Mouse (Mus musculus) embryonic facial prominence, embryonic 14.5 days (tissue): ENCODE measurements around the gene Lrrc8d. TPM values are rescaled to one million over a fixed set of nuclear protein-coding genes. Genes with fewer than 3 reads are reported as not detected.

Experiments used
- ATAC-seq: fragments of 200-750 bp; cut with Nextera tagmentation; 2 replicates; pipeline ENCODE4 v1.8.0; 2017; ENCODE audit warnings: low read depth, moderate number of reproducible peaks, moderate TSS enrichment
- DNase-seq: peaks from one replicate; pipeline ENCODE4 v3.0.0-alpha.2; 2015; ENCODE audit warnings: low spot score
- H3K27ac ChIP-seq: fragments of 300-500 bp; sonication (generic); replicated peaks from 2 replicates; pipeline ENCODE4 v1.5.1; 2014; ENCODE audit warnings: low read depth, mild to moderate bottlenecking, low read length, moderate library complexity
- H3K27me3 ChIP-seq: fragments of 300-500 bp; sonication (generic); replicated peaks from 2 replicates; pipeline ENCODE4 v1.6.1; 2014; ENCODE audit warnings: low read length; ENCODE audit not compliant: control insufficient read depth, insufficient read depth
- H3K36me3 ChIP-seq: fragments of 300-500 bp; sonication (generic); 2 replicates; pipeline ENCODE4 v1.6.1; 2014; ENCODE audit warnings: low read length, mixed read lengths; ENCODE audit not compliant: control insufficient read depth, insufficient read depth
- H3K4me1 ChIP-seq: fragments of 300-500 bp; sonication (generic); 2 replicates; pipeline ENCODE4 v1.6.1; 2014; ENCODE audit warnings: antibody characterized with exemption, low read length; ENCODE audit not compliant: control insufficient read depth, insufficient read depth
- H3K4me2 ChIP-seq: fragments of 300-500 bp; sonication (generic); 2 replicates; pipeline ENCODE4 v1.6.1; 2014; ENCODE audit warnings: low read depth, mild to moderate bottlenecking, low read length, moderate library complexity, mixed read lengths
- H3K4me3 ChIP-seq: fragments of 300-500 bp; sonication (generic); 2 replicates; pipeline ENCODE4 v1.5.1; 2014; ENCODE audit warnings: low read depth, mild to moderate bottlenecking, low read length
- H3K9ac ChIP-seq: fragments of 300-500 bp; sonication (generic); 2 replicates; pipeline ENCODE4 v1.6.1; 2014; ENCODE audit warnings: low read depth, mild to moderate bottlenecking, low read length, moderate library complexity, mixed read lengths
- H3K9me3 ChIP-seq: fragments of 300-500 bp; sonication (generic); 2 replicates; pipeline ENCODE4 v1.6.1; 2016; ENCODE audit warnings: low read length; ENCODE audit not compliant: control insufficient read depth
- WGBS: fragments of 180-500 bp; shearing (Covaris S2); extraction: QIAGEN DNeasy Blood & Tissue Kit; methylation state at CpG from one replicate; pipeline ENCODE4 v1.1.7; 2014; 5-methylcytosine and 5-hydroxymethylcytosine counted together
- polyA plus RNA-seq: library from polyadenylated mRNA; unstranded; fragments of >200 nt; fragmentation: Nextera tagmentation; extraction: Ambion mirVana; gene quantifications from 2 replicates; pipeline ENCODE4 v1.2.1, GENCODE M21; 2014

Lrrc8d gene
- polyA plus RNA-seq, 1 experiment from 2014 or later: 14.9 TPM

DNA sequence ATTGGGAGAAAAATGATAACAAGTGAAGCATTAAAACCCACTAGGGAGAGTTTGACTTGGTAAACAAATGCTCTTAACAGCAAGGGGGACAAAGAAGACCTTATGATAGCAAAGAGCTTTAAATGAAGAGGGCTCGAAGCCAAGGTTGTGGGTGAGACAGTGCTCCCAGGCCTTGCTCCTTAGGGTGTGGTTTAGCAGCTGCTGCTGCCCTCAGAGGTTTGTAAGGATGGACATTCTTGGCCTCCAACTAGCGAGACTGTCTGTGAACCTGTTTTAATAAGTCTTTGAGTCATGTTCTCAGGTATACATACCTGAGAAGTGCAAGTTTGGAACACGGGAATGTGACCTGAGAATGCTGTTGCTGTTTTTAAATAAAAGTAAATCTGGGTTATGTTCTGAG, 174.0 kb downstream of the Lrrc8d start:
- WGBS: 58% methylated on average over 3 of the region's 3 CpGs
- Histone ChIP-seq H3K9me3 (no peaks in the 10 kb centered on the region), H3K9ac (no peak overlapping the region), H3K36me3 (no peaks in the 10 kb centered on the region), H3K27ac (no peak overlapping the region), H3K27me3 (no peaks in the 10 kb centered on the region), H3K4me3 (no peak overlapping the region), H3K4me2 (no peak overlapping the region), H3K4me1 (peaks cover 16% of the 10 kb centered on the region)
- no peak for DNase-seq
- ATAC-seq: no peak

DNA sequence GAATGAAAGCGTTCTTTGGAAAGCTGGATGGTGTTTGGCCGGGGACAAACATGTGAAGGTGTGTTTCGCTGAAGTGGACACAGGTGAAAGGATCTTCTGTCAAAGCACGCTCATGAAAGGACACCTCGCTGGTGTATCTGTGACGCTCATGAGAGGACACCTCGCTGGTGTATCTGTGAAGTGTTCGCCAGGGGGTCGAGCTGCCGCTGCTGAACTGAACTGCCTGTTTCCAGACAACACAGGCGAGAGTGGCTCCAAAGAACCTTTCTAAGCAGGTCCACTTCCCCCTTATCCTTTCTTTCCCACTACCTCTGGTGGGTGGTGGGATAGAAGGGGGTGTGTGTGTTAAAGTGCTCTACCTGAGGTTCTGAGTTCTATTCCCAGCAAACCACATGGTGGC, 174.7 kb downstream of the Lrrc8d start:
- Histone ChIP-seq H3K27ac (no peak overlapping the region), H3K9ac (no peak overlapping the region), H3K27me3 (no peaks in the 10 kb centered on the region), H3K36me3 (no peaks in the 10 kb centered on the region), H3K4me3 (no peak overlapping the region), H3K4me1 (peaks cover 18% of the 10 kb centered on the region), H3K4me2 (no peak overlapping the region), H3K9me3 (no peaks in the 10 kb centered on the region)
- ATAC-seq: no peak
- no peak for DNase-seq
- 95% methylated on average over 11 of the region's 11 CpGs for WGBS

DNA sequence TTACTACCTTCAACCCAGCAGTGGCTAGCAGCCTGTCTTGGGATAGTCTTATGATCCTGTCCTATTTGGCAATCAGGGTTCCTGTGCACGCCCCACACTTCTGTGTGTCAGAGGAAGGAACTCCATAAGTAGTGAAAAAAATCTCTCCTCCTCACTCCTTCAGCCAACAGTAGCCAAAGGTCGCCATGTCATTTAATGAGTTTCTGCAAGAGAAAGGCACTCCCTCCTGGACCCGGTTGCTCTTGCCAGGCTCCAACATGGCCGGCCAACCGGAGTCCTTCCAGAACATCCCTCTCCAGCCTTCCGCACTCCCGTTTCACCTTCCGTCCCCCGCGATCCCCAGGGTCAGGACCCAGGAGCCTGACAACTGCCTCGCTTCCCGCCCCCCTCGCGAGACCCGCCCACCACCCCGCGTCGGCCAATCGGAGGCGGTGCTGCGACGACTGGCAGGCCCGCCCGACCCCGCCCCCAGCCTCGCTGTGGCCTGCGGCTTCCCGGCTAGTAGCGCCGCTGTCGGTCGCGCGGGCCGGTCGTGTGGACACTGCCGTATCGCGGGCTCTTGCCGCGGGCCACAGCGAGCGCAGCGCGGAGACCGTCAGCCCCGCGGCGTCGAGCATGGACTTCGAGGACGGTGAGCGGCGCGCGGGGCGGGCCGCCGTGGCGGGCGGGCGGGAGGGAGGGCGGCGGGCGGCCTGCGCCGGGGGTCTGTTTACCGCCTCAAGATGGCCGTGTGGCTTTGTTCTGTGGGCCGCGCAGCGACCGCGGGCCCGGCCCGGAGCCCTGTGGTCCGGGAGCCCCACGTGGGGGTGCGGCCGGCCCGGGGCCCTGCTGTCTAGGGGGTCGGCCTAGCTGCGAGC, 176.5 kb downstream of the Lrrc8d start, which contains the start of gene Zfp326:
Gene Zfp326, plus strand, starts transcription at position 498 of the 857 bp plus-strand sequence.
- H3K27me3 ChIP-seq: no peaks in the 10 kb centered on the region
- DNase-seq (peak; percentile 93), ATAC-seq (peak; percentile 95)
- H3K27ac ChIP-seq: peak within 1 kb of the TSS; percentile 91
- H3K4me2 ChIP-seq: peak within 1 kb of the TSS; percentile 79
- WGBS: under 1% methylated on average over 19 of the region's 83 CpGs
- H3K4me3 ChIP-seq: peak within 1 kb of the TSS; percentile 95
- peak within 1 kb of the TSS; percentile 98 for H3K9ac ChIP-seq
- peaks cover 20% of the 10 kb centered on the region for H3K4me1 ChIP-seq
- no peaks in the 10 kb centered on the region for H3K9me3 ChIP-seq
- H3K36me3 ChIP-seq: no peaks in the 10 kb centered on the region

DNA sequence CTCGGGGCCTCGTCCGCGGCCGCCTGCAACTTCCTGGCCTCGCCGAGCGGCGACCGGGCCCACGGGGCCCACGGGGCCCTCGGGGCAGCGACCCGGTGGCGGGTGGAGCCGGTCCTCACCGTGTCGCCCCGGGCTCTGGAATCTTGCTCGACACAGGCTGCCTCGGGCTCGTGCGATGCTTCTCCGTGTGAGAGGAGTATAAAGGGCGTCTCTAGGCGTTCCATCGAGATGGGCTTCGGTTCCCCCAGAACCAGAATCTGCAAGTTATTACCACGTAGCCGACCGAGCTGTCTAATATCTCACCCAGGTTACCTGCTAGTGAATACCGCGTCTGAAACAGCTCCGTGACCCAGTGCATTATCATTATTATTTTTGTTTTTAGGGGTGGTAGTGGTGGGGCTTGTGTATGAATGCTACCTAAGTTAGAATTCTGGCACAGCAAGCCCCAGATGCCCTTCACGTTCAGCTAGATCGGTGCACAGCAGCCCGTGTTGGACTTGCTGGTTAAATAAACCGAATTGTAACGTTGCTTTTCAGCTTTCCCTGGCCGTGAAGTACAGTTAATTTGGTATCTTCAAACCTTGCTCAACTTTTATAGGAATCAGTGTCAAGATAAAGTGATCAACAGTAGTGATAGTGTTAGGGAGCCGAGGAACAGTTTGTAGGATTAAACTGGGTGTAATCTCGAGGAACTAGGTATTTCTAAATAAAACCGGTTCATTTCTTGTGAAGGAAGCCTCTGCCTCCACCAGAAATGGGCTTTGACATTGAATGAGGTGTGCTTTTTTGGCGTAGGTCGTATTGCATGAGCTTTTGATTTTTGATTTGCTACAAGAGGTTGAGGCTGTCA, 177.4 kb downstream of the Lrrc8d start:
- Histone ChIP-seq H3K27me3 (no peaks in the 10 kb centered on the region), H3K4me1 (peaks cover 20% of the 10 kb centered on the region), H3K4me2 (peak overlapping the region; percentile 79), H3K4me3 (peak overlapping the region; percentile 95), H3K9ac (peak overlapping the region; percentile 98), H3K9me3 (no peaks in the 10 kb centered on the region), H3K36me3 (peaks cover 4% of the 10 kb centered on the region; the same call in 1 of the 2 replicates), H3K27ac (peak overlapping the region; percentile 91)
- DNase-seq (no peak), ATAC-seq (no peak; the same call in 1 of the 2 replicates)
- 1% methylated on average over 25 of the region's 46 CpGs for WGBS

Other genes with a start within 250 kb of the Lrrc8d start
- 14.7 and 23.8 TPM in 2 replicates for gene Lrrc8c, start 180.6 kb upstream of the Lrrc8d start, polyA plus RNA-seq
- 32.6 and 34.6 TPM in 2 replicates for gene Zfp326, start 176.6 kb downstream of the Lrrc8d start, polyA plus RNA-seq